Mouse (Mus musculus) CD4-positive helper T cell, adult 2 months (primary cell): ENCODE results near the gene Sprtn.

Experiments used
- DNase-seq: peaks from one replicate; pipeline ENCODE4 v3.0.0-alpha.2; 2012; ENCODE audit warnings: low read depth, missing footprints, low spot score

Gene Sprtn

GRCm38 (mm10) chr8:124903198-124903597, 5.5 kb downstream of the Sprtn start:
- no peak for DNase-seq

GRCm38 (mm10) chr8:124905482-124905881, 7.8 kb downstream of the Sprtn start:
- DNase-seq, result no peak

- DNase-seq, result no peak
Measured at GRCm38 (mm10) chr8:124909936-124910335, 12.2 kb downstream of the Sprtn start.

- no peak for DNase-seq
Measured at GRCm38 (mm10) chr8:124910349-124910748, 12.7 kb downstream of the Sprtn start.

GRCm38 (mm10) chr8:124911938-124912872, 14.5 kb downstream of the Sprtn start:
- DNase-seq, result no peak

GRCm38 (mm10) chr8:124914061-124914460, 16.4 kb downstream of the Sprtn start:
- DNase-seq, result no peak

GRCm38 (mm10) chr8:124917741-124918484, 20.2 kb downstream of the Sprtn start:
- DNase-seq, result no peak

- no peak for DNase-seq
Measured at GRCm38 (mm10) chr8:124921369-124922279, 23.9 kb downstream of the Sprtn start.

GRCm38 (mm10) chr8:124922490-124923089, 24.9 kb downstream of the Sprtn start:
- DNase-seq, result no peak

- no peak for DNase-seq
Measured at GRCm38 (mm10) chr8:124923971-124924652, 26.4 kb downstream of the Sprtn start.

- no peak for DNase-seq
Measured at GRCm38 (mm10) chr8:124925544-124926266, 28.0 kb downstream of the Sprtn start.

GRCm38 (mm10) chr8:124926351-124926771, 28.7 kb downstream of the Sprtn start:
- DNase-seq, result no peak

GRCm38 (mm10) chr8:124929006-124929405, 31.3 kb downstream of the Sprtn start:
- DNase-seq, result no peak

GRCm38 (mm10) chr8:124930086-124930485, 32.4 kb downstream of the Sprtn start:
- no peak for DNase-seq

GRCm38 (mm10) chr8:124930649-124931048, 33.0 kb downstream of the Sprtn start:
- no peak for DNase-seq

- no peak for DNase-seq
Measured at GRCm38 (mm10) chr8:124932435-124932834, 34.7 kb downstream of the Sprtn start.

- DNase-seq, result no peak
Measured at GRCm38 (mm10) chr8:124935116-124935515, 37.4 kb downstream of the Sprtn start.

GRCm38 (mm10) chr8:124936699-124937098, 39.0 kb downstream of the Sprtn start:
- no peak for DNase-seq

GRCm38 (mm10) chr8:124937293-124937692, 39.6 kb downstream of the Sprtn start:
- DNase-seq, result no peak

GRCm38 (mm10) chr8:124943801-124944200, 46.1 kb downstream of the Sprtn start:
- no peak for DNase-seq
